ENCODE assay signal across 8 mouse cellular contexts in genomic region chr10:80656130-80656862, GRCm38 (mm10). TPM values are rescaled to one million over a fixed set of nuclear protein-coding genes. Genes with fewer than 3 reads are reported as not detected.
DNase-seq lines count a peak whose midpoint lies in the region; ATAC-seq lines count a peak whose summit lies in the region.

No protein-coding gene starts in this region.

- H3K27me3 ChIP-seq in heart, embryonic 13.5 days (replicated peaks): no peaks in the 10 kb centered on the region
- H3K27me3 ChIP-seq in liver, embryonic 12.5 days (replicated peaks): no peaks in the 10 kb centered on the region
- H3K27me3 ChIP-seq in stomach, embryonic 15.5 days (replicated peaks): no peaks in the 10 kb centered on the region

- H3K4me3 ChIP-seq in heart, embryonic 13.5 days: peak overlapping the region; percentile 93
- H3K4me3 ChIP-seq in liver, embryonic 12.5 days: peak overlapping the region; percentile 84
- H3K4me3 ChIP-seq in stomach, embryonic 15.5 days (replicated peaks): peak overlapping the region; percentile 69

- peak; percentile 93 for DNase-seq in CD4-positive helper T cell, adult 2 months (ENCODE audit: low read depth, low spot score)
- DNase-seq in brain, embryonic 18.5 days (ENCODE audit: low read depth, low spot score): peak; percentile 99
- peak; percentile 100 for DNase-seq in kidney, postnatal 10 days
- peak; percentile 91 to 93 for DNase-seq in natural killer cell, adult 2 months (ENCODE audit: low spot score in 2 of 2)

- peaks cover 9% of the 10 kb centered on the region for H3K36me3 ChIP-seq in heart, embryonic 13.5 days
- H3K36me3 ChIP-seq in liver, embryonic 12.5 days: no peaks in the 10 kb centered on the region
- no peaks in the 10 kb centered on the region for H3K36me3 ChIP-seq in stomach, embryonic 15.5 days

- WGBS in heart, embryonic 13.5 days: under 1% methylated on average over 72 of the region's 72 CpGs
- 1% methylated on average over 72 of the region's 72 CpGs for WGBS in liver, embryonic 12.5 days (ENCODE audit: insufficient replicate concordance)
- under 1% methylated on average over 68 of the region's 72 CpGs for WGBS in stomach, embryonic 15.5 days

- H3K9ac ChIP-seq in heart, embryonic 13.5 days: peak overlapping the region; percentile 99
- peak overlapping the region; percentile 96 for H3K9ac ChIP-seq in liver, embryonic 12.5 days
- H3K9ac ChIP-seq in stomach, embryonic 15.5 days: peak overlapping the region; percentile 76

- no peaks in the 10 kb centered on the region for H3K9me3 ChIP-seq in heart, embryonic 13.5 days
- no peaks in the 10 kb centered on the region for H3K9me3 ChIP-seq in liver, embryonic 12.5 days (replicated peaks)
- no peaks in the 10 kb centered on the region for H3K9me3 ChIP-seq in stomach, embryonic 15.5 days

- ATAC-seq in erythroid progenitor cell, adult 5-6 weeks (replicated peaks; ENCODE audit: low FRiP score, poor library complexity, severe bottlenecking): peak; percentile 67
- ATAC-seq in heart, embryonic 13.5 days (ENCODE audit: extremely low read depth, insufficient number of reproducible peaks, low FRiP score, low TSS enrichment): peak; percentile 81
- peak; percentile 71 for ATAC-seq in liver, embryonic 12.5 days
- ATAC-seq in stomach, embryonic 15.5 days (ENCODE audit: insufficient read depth, low FRiP score, low read depth): peak; percentile 85

- H3K4me1 ChIP-seq in heart, embryonic 13.5 days: peaks cover 41% of the 10 kb centered on the region
- H3K4me1 ChIP-seq in liver, embryonic 12.5 days: peaks cover 69% of the 10 kb centered on the region
- H3K4me1 ChIP-seq in stomach, embryonic 15.5 days: peaks cover 27% of the 10 kb centered on the region

- peak overlapping the region; percentile 86 for H3K27ac ChIP-seq in heart, embryonic 13.5 days (replicated peaks)
- H3K27ac ChIP-seq in liver, embryonic 12.5 days: peak overlapping the region; percentile 88
- peak overlapping the region; percentile 92 for H3K27ac ChIP-seq in stomach, embryonic 15.5 days

- peak overlapping the region; percentile 92 for H3K4me2 ChIP-seq in heart, embryonic 13.5 days
- H3K4me2 ChIP-seq in liver, embryonic 12.5 days: peak overlapping the region; percentile 98
- H3K4me2 ChIP-seq in stomach, embryonic 15.5 days: peak overlapping the region; percentile 79

RNA-seq across cellular contexts. Expression of gene Btbd2, which starts 0.6 kb away (rescaled TPM):
- total RNA-seq in erythroid progenitor cell, adult 5-6 weeks (2015; ENCODE audit: low replicate concordance): 2.9 and 3.8 TPM in 2 replicates
- 9.2 and 25.3 TPM in 2 replicates for total RNA-seq in erythroid progenitor cell, adult 5-6 weeks (2017; ENCODE audit: low replicate concordance)
- polyA plus RNA-seq in heart, embryonic 13.5 days (2015; fragmentation: Nextera tagmentation; extraction: Ambion mirVana): 50.9 and 53.7 TPM in 2 replicates
- polyA plus RNA-seq in liver, embryonic 12.5 days (2016; fragmentation: Nextera tagmentation; extraction: Ambion mirVana): 26.0 and 27.3 TPM in 2 replicates
- polyA plus RNA-seq in stomach, embryonic 15.5 days (2015; fragmentation: Nextera tagmentation; extraction: Ambion mirVana): 70.1 and 72.2 TPM in 2 replicates

RNA-seq across cellular contexts. Expression of gene Mknk2, which starts 21.6 kb away (rescaled TPM):
- 78.2 and 83.0 TPM in 2 replicates for total RNA-seq in erythroid progenitor cell, adult 5-6 weeks (2015; ENCODE audit: low replicate concordance)
- total RNA-seq in erythroid progenitor cell, adult 5-6 weeks (2017; ENCODE audit: low replicate concordance): 49.4 and 67.6 TPM in 2 replicates
- polyA plus RNA-seq in heart, embryonic 13.5 days (2015; fragmentation: Nextera tagmentation; extraction: Ambion mirVana): 78.2 and 78.7 TPM in 2 replicates
- 124 and 125 TPM in 2 replicates for polyA plus RNA-seq in liver, embryonic 12.5 days (2016; fragmentation: Nextera tagmentation; extraction: Ambion mirVana)
- polyA plus RNA-seq in stomach, embryonic 15.5 days (2015; fragmentation: Nextera tagmentation; extraction: Ambion mirVana): 83.9 and 86.3 TPM in 2 replicates

RNA-seq across cellular contexts. Expression of gene Csnk1g2, which starts 33.7 kb away (rescaled TPM):
- total RNA-seq in erythroid progenitor cell, adult 5-6 weeks (2015; ENCODE audit: low replicate concordance): 31.4 and 58.0 TPM in 2 replicates
- total RNA-seq in erythroid progenitor cell, adult 5-6 weeks (2017; ENCODE audit: low replicate concordance): 50.1 and 62.4 TPM in 2 replicates
- 87.5 and 89.0 TPM in 2 replicates for polyA plus RNA-seq in heart, embryonic 13.5 days (2015; fragmentation: Nextera tagmentation; extraction: Ambion mirVana)
- 106 TPM in 2 replicates for polyA plus RNA-seq in liver, embryonic 12.5 days (2016; fragmentation: Nextera tagmentation; extraction: Ambion mirVana)
- 134 and 148 TPM in 2 replicates for polyA plus RNA-seq in stomach, embryonic 15.5 days (2015; fragmentation: Nextera tagmentation; extraction: Ambion mirVana)

RNA-seq across cellular contexts. Expression of gene Mob3a, which starts 45.5 kb away (rescaled TPM):
- 19.5 and 32.3 TPM in 2 replicates for total RNA-seq in erythroid progenitor cell, adult 5-6 weeks (2015; ENCODE audit: low replicate concordance)
- 9.0 and 25.7 TPM in 2 replicates for total RNA-seq in erythroid progenitor cell, adult 5-6 weeks (2017; ENCODE audit: low replicate concordance)
- polyA plus RNA-seq in heart, embryonic 13.5 days (2015; fragmentation: Nextera tagmentation; extraction: Ambion mirVana): 26.0 and 27.2 TPM in 2 replicates
- polyA plus RNA-seq in liver, embryonic 12.5 days (2016; fragmentation: Nextera tagmentation; extraction: Ambion mirVana): 43.9 and 45.3 TPM in 2 replicates
- 46.2 and 47.5 TPM in 2 replicates for polyA plus RNA-seq in stomach, embryonic 15.5 days (2015; fragmentation: Nextera tagmentation; extraction: Ambion mirVana)

RNA-seq across cellular contexts. Expression of gene Izumo4, which starts 45.7 kb away (rescaled TPM):
- total RNA-seq in erythroid progenitor cell, adult 5-6 weeks (2015; ENCODE audit: low replicate concordance): 21.4 and 36.4 TPM in 2 replicates
- 3.3 and 3.8 TPM in 2 replicates for total RNA-seq in erythroid progenitor cell, adult 5-6 weeks (2017; ENCODE audit: low replicate concordance)
- 12.7 and 13.5 TPM in 2 replicates for polyA plus RNA-seq in heart, embryonic 13.5 days (2015; fragmentation: Nextera tagmentation; extraction: Ambion mirVana)
- polyA plus RNA-seq in liver, embryonic 12.5 days (2016; fragmentation: Nextera tagmentation; extraction: Ambion mirVana): 10.1 and 10.6 TPM in 2 replicates
- 27.1 and 32.0 TPM in 2 replicates for polyA plus RNA-seq in stomach, embryonic 15.5 days (2015; fragmentation: Nextera tagmentation; extraction: Ambion mirVana)

Comparison
In these comparisons a context has a peak if more than half of its experiments do, and no peak if none do; other contexts are left out.
1. Peak in every context shown above with its lines: DNase-seq, ATAC-seq, H3K4me3 ChIP-seq and H3K27ac ChIP-seq.